Mouse (Mus musculus): Measurements from ENCODE around the gene Tigd3. TPM values are rescaled to one million over a fixed set of nuclear protein-coding genes. Genes with fewer than 3 reads are reported as not detected.

Gene Tigd3
- not detected for polyA plus RNA-seq (2014; fragmentation: Illumina TruSeq; extraction: RNeasy Lipid Tissue Mini Kit (QIAGEN cat#74804))

DNA sequence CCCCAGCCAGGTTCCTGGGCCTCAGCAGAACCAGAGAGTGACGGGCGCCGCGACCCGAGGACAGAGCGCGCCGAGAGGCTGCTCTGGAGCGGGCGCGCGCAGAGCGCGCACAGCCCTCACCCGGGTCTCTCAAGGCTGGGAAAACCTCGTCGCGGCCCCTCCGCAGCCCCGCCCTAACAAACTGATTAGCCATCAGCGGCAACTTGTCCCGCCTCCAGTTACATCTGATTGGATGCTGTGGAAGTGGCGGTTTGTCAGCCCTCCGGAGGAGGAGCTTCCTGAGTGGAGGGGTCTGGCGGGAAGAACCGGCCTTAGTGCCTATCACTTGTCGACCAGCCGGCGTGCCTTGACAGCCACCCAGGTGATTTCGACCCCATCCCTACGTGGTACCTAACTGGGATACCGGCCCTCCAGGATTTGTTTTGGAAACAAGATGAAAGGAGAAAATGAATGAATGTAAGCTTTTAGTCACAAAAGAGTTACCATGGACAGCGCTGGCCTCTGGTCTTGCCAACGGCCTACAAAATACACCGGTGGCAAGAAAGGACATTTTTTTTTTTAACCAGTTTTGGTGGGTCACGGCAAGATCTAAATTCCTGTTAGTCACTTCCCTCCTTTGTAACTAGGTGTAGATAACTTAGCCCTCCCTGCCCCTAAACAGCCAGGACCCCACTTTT lies at the start of gene Tigd3:
Gene Tigd3 (minus strand): TSS at position 148 of the 677 bp plus-strand sequence.

GRCm38 (mm10) chr19:5924713-5925093 lies 30.8 kb upstream of the Tigd3 start, which contains the start of gene Cdc42ep2:
TSS of gene Cdc42ep2 (minus strand) at chr19:5924816.

GRCm38 (mm10) chr19:5913007-5913719 lies 19.2 kb upstream of the Tigd3 start, which contains the start of gene Dpf2:
TSS of gene Dpf2 (minus strand) at chr19:5913010.

GRCm38 (mm10) chr19:5877618-5878361 lies 16.2 kb downstream of the Tigd3 start, which contains the start of gene Slc25a45:
TSS of gene Slc25a45 (plus strand) at chr19:5877808.

GRCm38 (mm10) chr19:5874969-5875480 lies 18.9 kb downstream of the Tigd3 start, which contains the start of gene Frmd8:
TSS of gene Frmd8 (minus strand) at chr19:5875274.

Other genes with a start within 250 kb of the Tigd3 start
- 2.2 TPM for gene Sipa1, start 230.4 kb downstream of the Tigd3 start, polyA plus RNA-seq (2014; fragmentation: Illumina TruSeq; extraction: RNeasy Lipid Tissue Mini Kit (QIAGEN cat#74804))
- 1.5 TPM for gene Map3k11, start 205.4 kb downstream of the Tigd3 start, polyA plus RNA-seq (2014; fragmentation: Illumina TruSeq; extraction: RNeasy Lipid Tissue Mini Kit (QIAGEN cat#74804))
- gene Pcnx3, start 205.2 kb downstream of the Tigd3 start, polyA plus RNA-seq (2014; fragmentation: Illumina TruSeq; extraction: RNeasy Lipid Tissue Mini Kit (QIAGEN cat#74804)), result 0.29 TPM
- gene Kcnk7, start 189.8 kb downstream of the Tigd3 start, polyA plus RNA-seq (2014; fragmentation: Illumina TruSeq; extraction: RNeasy Lipid Tissue Mini Kit (QIAGEN cat#74804)), result not detected
- gene Ehbp1l1, start 167.8 kb downstream of the Tigd3 start, polyA plus RNA-seq (2014; fragmentation: Illumina TruSeq; extraction: RNeasy Lipid Tissue Mini Kit (QIAGEN cat#74804)), result 2.2 TPM
- gene Fam89b, start 164.5 kb downstream of the Tigd3 start, polyA plus RNA-seq (2014; fragmentation: Illumina TruSeq; extraction: RNeasy Lipid Tissue Mini Kit (QIAGEN cat#74804)), result not detected
- gene Ltbp3, start 153.2 kb downstream of the Tigd3 start, polyA plus RNA-seq (2014; fragmentation: Illumina TruSeq; extraction: RNeasy Lipid Tissue Mini Kit (QIAGEN cat#74804)), result 7.7 TPM
- gene Scyl1, start 122.7 kb downstream of the Tigd3 start, polyA plus RNA-seq (2014; fragmentation: Illumina TruSeq; extraction: RNeasy Lipid Tissue Mini Kit (QIAGEN cat#74804)), result 0.57 TPM
- gene Frmd8, start 18.9 kb downstream of the Tigd3 start, polyA plus RNA-seq (2014; fragmentation: Illumina TruSeq; extraction: RNeasy Lipid Tissue Mini Kit (QIAGEN cat#74804)), result 2.9 TPM
- gene Slc25a45, start 16.3 kb downstream of the Tigd3 start, polyA plus RNA-seq (2014; fragmentation: Illumina TruSeq; extraction: RNeasy Lipid Tissue Mini Kit (QIAGEN cat#74804)), result 0.31 TPM
- gene Dpf2, start 18.9 kb upstream of the Tigd3 start, polyA plus RNA-seq (2014; fragmentation: Illumina TruSeq; extraction: RNeasy Lipid Tissue Mini Kit (QIAGEN cat#74804)), result 5.9 TPM
- 1.4 TPM for gene Cdc42ep2, start 30.7 kb upstream of the Tigd3 start, polyA plus RNA-seq (2014; fragmentation: Illumina TruSeq; extraction: RNeasy Lipid Tissue Mini Kit (QIAGEN cat#74804))
- gene Pola2, start 70.1 kb upstream of the Tigd3 start, polyA plus RNA-seq (2014; fragmentation: Illumina TruSeq; extraction: RNeasy Lipid Tissue Mini Kit (QIAGEN cat#74804)), result 4.3 TPM
- gene Slc22a20, start 92.0 kb upstream of the Tigd3 start, polyA plus RNA-seq (2014; fragmentation: Illumina TruSeq; extraction: RNeasy Lipid Tissue Mini Kit (QIAGEN cat#74804)), result not detected
- 0.74 TPM for gene Capn1, start 121.7 kb upstream of the Tigd3 start, polyA plus RNA-seq (2014; fragmentation: Illumina TruSeq; extraction: RNeasy Lipid Tissue Mini Kit (QIAGEN cat#74804))
- 0.37 TPM for gene Syvn1, start 152.4 kb upstream of the Tigd3 start, polyA plus RNA-seq (2014; fragmentation: Illumina TruSeq; extraction: RNeasy Lipid Tissue Mini Kit (QIAGEN cat#74804))
- 25.1 TPM for gene Mrpl49, start 163.6 kb upstream of the Tigd3 start, polyA plus RNA-seq (2014; fragmentation: Illumina TruSeq; extraction: RNeasy Lipid Tissue Mini Kit (QIAGEN cat#74804))
- 9.8 TPM for gene Fau, start 163.7 kb upstream of the Tigd3 start, polyA plus RNA-seq (2014; fragmentation: Illumina TruSeq; extraction: RNeasy Lipid Tissue Mini Kit (QIAGEN cat#74804))
- gene Znhit2, start 167.0 kb upstream of the Tigd3 start, polyA plus RNA-seq (2014; fragmentation: Illumina TruSeq; extraction: RNeasy Lipid Tissue Mini Kit (QIAGEN cat#74804)), result not detected
- gene Tm7sf2, start 174.2 kb upstream of the Tigd3 start, polyA plus RNA-seq (2014; fragmentation: Illumina TruSeq; extraction: RNeasy Lipid Tissue Mini Kit (QIAGEN cat#74804)), result 0.97 TPM
- 4.0 TPM for gene Vps51, start 183.1 kb upstream of the Tigd3 start, polyA plus RNA-seq (2014; fragmentation: Illumina TruSeq; extraction: RNeasy Lipid Tissue Mini Kit (QIAGEN cat#74804))
- gene Tmem262, start 185.9 kb upstream of the Tigd3 start, polyA plus RNA-seq (2014; fragmentation: Illumina TruSeq; extraction: RNeasy Lipid Tissue Mini Kit (QIAGEN cat#74804)), result not detected
- gene Gm28374, start 188.1 kb upstream of the Tigd3 start, polyA plus RNA-seq (2014; fragmentation: Illumina TruSeq; extraction: RNeasy Lipid Tissue Mini Kit (QIAGEN cat#74804)), result not detected
- gene Zfpl1, start 190.8 kb upstream of the Tigd3 start, polyA plus RNA-seq (2014; fragmentation: Illumina TruSeq; extraction: RNeasy Lipid Tissue Mini Kit (QIAGEN cat#74804)), result 0.71 TPM
- 10.8 TPM for gene Cdca5, start 190.8 kb upstream of the Tigd3 start, polyA plus RNA-seq (2014; fragmentation: Illumina TruSeq; extraction: RNeasy Lipid Tissue Mini Kit (QIAGEN cat#74804))
- gene AC131692.1, start 200.3 kb upstream of the Tigd3 start, polyA plus RNA-seq (2014; fragmentation: Illumina TruSeq; extraction: RNeasy Lipid Tissue Mini Kit (QIAGEN cat#74804)), result not detected
- not detected for gene Naaladl1, start 211.6 kb upstream of the Tigd3 start, polyA plus RNA-seq (2014; fragmentation: Illumina TruSeq; extraction: RNeasy Lipid Tissue Mini Kit (QIAGEN cat#74804))
- 0.97 TPM for gene Sac3d1, start 224.5 kb upstream of the Tigd3 start, polyA plus RNA-seq (2014; fragmentation: Illumina TruSeq; extraction: RNeasy Lipid Tissue Mini Kit (QIAGEN cat#74804))
- gene Snx15, start 234.2 kb upstream of the Tigd3 start, polyA plus RNA-seq (2014; fragmentation: Illumina TruSeq; extraction: RNeasy Lipid Tissue Mini Kit (QIAGEN cat#74804)), result 2.1 TPM
- not detected for gene Batf2, start 246.8 kb upstream of the Tigd3 start, polyA plus RNA-seq (2014; fragmentation: Illumina TruSeq; extraction: RNeasy Lipid Tissue Mini Kit (QIAGEN cat#74804))
- gene Arl2, start 247.4 kb upstream of the Tigd3 start, polyA plus RNA-seq (2014; fragmentation: Illumina TruSeq; extraction: RNeasy Lipid Tissue Mini Kit (QIAGEN cat#74804)), result 1.0 TPM